Mouse (Mus musculus) kidney, adult 2 months (tissue): ENCODE results near the gene Xrn1. TPM values are rescaled to one million over a fixed set of nuclear protein-coding genes. Genes with fewer than 3 reads are reported as not detected.

ENCODE experiments used
- DNase-seq: peaks from one replicate; pipeline ENCODE4 v3.0.0; 2021
- H3K27ac ChIP-seq: fragments of 200-500 bp; 2 replicates; pipeline ENCODE4 v1.5.1; 2012; ENCODE audit warnings: low read depth, low read length, control low read depth, inconsistent platforms; ENCODE audit not compliant: insufficient read depth
- H3K27me3 ChIP-seq: fragments of 200-500 bp; replicated peaks from 2 replicates; pipeline ENCODE4 v1.6.1; 2012; ENCODE audit warnings: mild to moderate bottlenecking, moderate library complexity, low read length, inconsistent platforms; ENCODE audit not compliant: control insufficient read depth, insufficient read depth
- H3K36me3 ChIP-seq: fragments of 200-500 bp; 2 replicates; pipeline ENCODE4 v1.6.1; 2012; ENCODE audit warnings: mild to moderate bottlenecking, moderate library complexity, low read length, inconsistent platforms; ENCODE audit not compliant: control insufficient read depth, insufficient read depth
- H3K4me1 ChIP-seq: fragments of 200-500 bp; 2 replicates; pipeline ENCODE4 v1.6.1; 2011; ENCODE audit warnings: low read length; ENCODE audit not compliant: control insufficient read depth, insufficient read depth
- H3K4me3 ChIP-seq: fragments of 200-500 bp; 2 replicates; pipeline ENCODE4 v1.5.1; 2011; ENCODE audit warnings: mild to moderate bottlenecking, low read depth, low read length, control low read depth; ENCODE audit not compliant: insufficient read depth
- CTCF ChIP-seq: fragments of 200-500 bp; conservative IDR thresholded peaks from 2 replicates; pipeline ENCODE4 v1.5.1; 2011; ENCODE audit warnings: low read depth, mild to moderate bottlenecking, control low read depth, low read length, moderate library complexity, mixed read lengths; ENCODE audit not compliant: insufficient read depth, insufficient read length
- POLR2A ChIP-seq: fragments of 200-500 bp; IDR thresholded peaks from one replicate; pipeline ENCODE4 v1.6.1; 2011; ENCODE audit warnings: low read depth, low read length, control low read depth
- WGBS: fragments of 180-500 bp; shearing (Covaris S2); methylation state at CpG from one replicate; pipeline ENCODE4 v1.1.7; 2018; 5-methylcytosine and 5-hydroxymethylcytosine counted together
- polyA plus RNA-seq: library from polyadenylated mRNA; depleted of rRNA; stranded (reverse); fragments of >200 nt; gene quantifications from 2 replicates; pipeline ENCODE4 v1.2.3, GENCODE M21; 2012

The Xrn1 gene
- polyA plus RNA-seq, 1 experiment = 4.0 TPM

- DNase-seq = peak; percentile 19
- TF ChIP-seq POLR2A (no peak), CTCF (no peak)
- H3K4me1 ChIP-seq = peaks cover 3% of the 10 kb centered on the region
- H3K27me3 ChIP-seq = no peaks in the 10 kb centered on the region
- no peak overlapping the region for H3K27ac ChIP-seq
- peaks cover 11% of the 10 kb centered on the region for H3K36me3 ChIP-seq
- no peak overlapping the region for H3K4me3 ChIP-seq
- 92% methylated on average over 4 of the region's 4 CpGs for WGBS
Measured at GRCm38 (mm10) chr9:96051501-96051900, 96.9 kb downstream of the Xrn1 start.

- Histone ChIP-seq H3K4me3 (no peak overlapping the region), H3K27me3 (no peaks in the 10 kb centered on the region), H3K36me3 (peaks cover 4% of the 10 kb centered on the region), H3K4me1 (peaks cover 9% of the 10 kb centered on the region), H3K27ac (no peak overlapping the region)
- WGBS = 82% methylated on average over 5 of the region's 5 CpGs
- no peak for DNase-seq
- no peak for TF ChIP-seq CTCF
- no peak for TF ChIP-seq POLR2A
Measured at GRCm38 (mm10) chr9:96054878-96055277, 100.3 kb downstream of the Xrn1 start.

- TF ChIP-seq POLR2A (no peak), CTCF (no peak)
- no peaks in the 10 kb centered on the region; the same call in 1 of the 2 replicates for H3K36me3 ChIP-seq
- DNase-seq = peak; percentile 37
- 49% methylated on average over 6 of the region's 6 CpGs for WGBS
- no peak overlapping the region for H3K4me3 ChIP-seq
- no peaks in the 10 kb centered on the region for H3K27me3 ChIP-seq
- peak overlapping the region; percentile 31; the same call in 1 of the 2 replicates for H3K27ac ChIP-seq
- peaks cover 9% of the 10 kb centered on the region for H3K4me1 ChIP-seq
Measured at GRCm38 (mm10) chr9:96056417-96057223, 102.1 kb downstream of the Xrn1 start.

- peak overlapping the region; percentile 83 for H3K27ac ChIP-seq
Measured at GRCm38 (mm10) chr9:96063083-96063802, 108.7 kb downstream of the Xrn1 start.

GRCm38 (mm10) chr9:96063803-96064475, 109.4 kb downstream of the Xrn1 start:
- peaks cover 14% of the 10 kb centered on the region; the same call in 1 of the 2 replicates for H3K4me1 ChIP-seq
- peak; percentile 92 for DNase-seq
- no peak overlapping the region for H3K4me3 ChIP-seq
- H3K27me3 ChIP-seq = no peaks in the 10 kb centered on the region
- H3K27ac ChIP-seq = peak overlapping the region; percentile 91
- TF ChIP-seq POLR2A (no peak), CTCF (no peak)
- WGBS = 21% methylated on average over 5 of the region's 5 CpGs
- no peaks in the 10 kb centered on the region for H3K36me3 ChIP-seq

More at GRCm38 (mm10) chr9:96063083-96063802, 108.7 kb downstream of the Xrn1 start:
- 24% methylated on average over 2 of the region's 2 CpGs for WGBS
- no peak overlapping the region for H3K4me3 ChIP-seq
- no peak for TF ChIP-seq POLR2A
- no peak for TF ChIP-seq CTCF
- H3K27me3 ChIP-seq = no peaks in the 10 kb centered on the region
- peak; percentile 48 for DNase-seq
- peaks cover 14% of the 10 kb centered on the region; the same call in 1 of the 2 replicates for H3K4me1 ChIP-seq
- H3K36me3 ChIP-seq = no peaks in the 10 kb centered on the region

- WGBS = 65% methylated on average over 2 of the region's 2 CpGs
Measured at GRCm38 (mm10) chr9:96067507-96067906, 112.9 kb downstream of the Xrn1 start.

More at GRCm38 (mm10) chr9:96067507-96067906, 112.9 kb downstream of the Xrn1 start:
- H3K4me1 ChIP-seq = peaks cover 13% of the 10 kb centered on the region; the same call in 1 of the 2 replicates
- no peaks in the 10 kb centered on the region for H3K27me3 ChIP-seq
- H3K4me3 ChIP-seq = no peak overlapping the region
- no peak overlapping the region for H3K27ac ChIP-seq
- DNase-seq = no peak
- no peaks in the 10 kb centered on the region for H3K36me3 ChIP-seq
- no peak for TF ChIP-seq CTCF
- no peak for TF ChIP-seq POLR2A
